Mouse (Mus musculus) heart, adult 8-10 months (tissue): ENCODE data around the gene Per2. TPM values are rescaled to one million over a fixed set of nuclear protein-coding genes. Genes with fewer than 3 reads are reported as not detected.

Experiments used
- DNase-seq: peaks from one replicate; pipeline ENCODE4 v3.0.0; 2022; ENCODE audit warnings: low spot score
- total RNA-seq, 4 experiments: library from RNA; stranded (reverse); gene quantifications; 2 replicates each; pipeline ENCODE4 v1.2.4; 2022

Gene Per2
- total RNA-seq, 4 experiments from 2014 or later, result 8.3 to 15.0 (median 13.5) TPM

- DNase-seq, result no peak
Observed at GRCm38 (mm10) chr1:91397927-91398259, 61.2 kb downstream of the Per2 start.

DNA sequence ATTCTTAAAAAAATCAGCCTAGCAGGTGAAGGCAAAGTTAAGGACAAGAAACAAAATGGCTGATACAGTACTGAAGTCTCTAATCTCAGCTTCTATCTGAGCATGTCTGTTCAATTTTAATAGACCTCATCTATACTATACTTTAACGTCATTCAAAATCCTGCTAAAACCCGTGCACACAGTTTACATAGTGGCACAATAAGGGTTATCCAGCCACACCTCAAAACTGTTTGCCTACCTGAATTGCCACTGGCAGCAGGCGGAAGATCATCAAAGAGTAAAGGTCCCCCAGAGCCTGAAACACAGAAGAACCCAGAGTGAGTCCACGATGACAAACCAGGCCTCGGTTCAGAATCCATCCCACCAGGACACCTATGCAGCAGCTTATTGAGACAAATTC lies 68.8 kb downstream of the Per2 start:
- DNase-seq, result no peak

- DNase-seq, result no peak
Observed at GRCm38 (mm10) chr1:91381091-91381471, 78.0 kb downstream of the Per2 start.

DNA sequence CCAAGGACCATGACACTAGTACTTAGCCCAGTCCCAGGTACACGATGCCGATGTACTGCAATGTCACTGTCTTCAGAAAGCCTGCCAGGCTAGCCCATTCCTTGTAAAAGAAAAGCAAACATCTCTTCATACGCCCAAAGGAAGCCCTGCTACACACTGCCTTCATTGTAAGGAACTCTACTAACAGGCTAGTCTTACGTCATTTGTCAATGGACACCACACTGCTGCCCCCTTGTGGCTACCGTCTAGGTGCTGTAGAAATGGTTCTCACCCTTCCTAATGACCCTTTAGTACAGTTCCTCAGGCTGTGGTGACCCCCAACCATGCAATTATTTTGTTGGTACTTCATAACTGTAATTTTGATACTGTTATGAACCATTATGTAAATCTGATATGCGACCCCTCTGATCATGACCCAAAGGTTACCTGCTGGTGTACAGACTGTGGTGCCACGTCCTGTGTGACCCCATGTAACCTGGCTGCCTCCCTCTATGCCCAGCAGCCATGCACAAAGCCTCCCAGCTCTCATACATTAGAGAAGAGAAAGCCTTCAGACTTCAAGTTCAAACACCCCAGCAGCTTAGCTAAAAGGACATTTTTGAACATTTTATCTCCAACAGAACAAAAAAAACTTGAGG lies 78.6 kb downstream of the Per2 start:
- DNase-seq, result peak; percentile 69

GRCm38 (mm10) chr1:91373414-91373835 lies 85.7 kb downstream of the Per2 start:
- no peak for DNase-seq

- DNase-seq, result no peak
Observed at GRCm38 (mm10) chr1:91370055-91370454, 89.1 kb downstream of the Per2 start.

GRCm38 (mm10) chr1:91369408-91369807 lies 89.7 kb downstream of the Per2 start:
- no peak for DNase-seq

DNA sequence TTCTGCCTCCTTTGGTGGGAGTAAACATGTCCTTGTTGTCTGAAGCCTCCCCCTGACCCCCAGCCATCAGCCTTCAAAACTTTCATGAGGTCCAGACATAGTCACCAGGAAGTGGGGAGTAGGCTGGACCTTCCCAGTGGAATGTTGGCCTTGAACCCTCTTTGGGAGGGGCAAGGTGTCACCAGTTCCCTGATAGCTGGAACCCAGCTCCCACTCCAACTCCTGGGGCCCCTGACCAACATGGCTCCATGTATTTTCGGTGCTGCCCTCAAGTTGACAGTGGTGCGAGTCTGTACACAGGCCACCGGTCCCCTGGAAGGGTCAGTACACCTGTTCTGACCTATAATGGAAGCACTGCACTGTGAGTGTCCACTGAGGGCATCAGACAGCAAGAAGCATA lies 91.8 kb downstream of the Per2 start:
- DNase-seq, result no peak

DNA sequence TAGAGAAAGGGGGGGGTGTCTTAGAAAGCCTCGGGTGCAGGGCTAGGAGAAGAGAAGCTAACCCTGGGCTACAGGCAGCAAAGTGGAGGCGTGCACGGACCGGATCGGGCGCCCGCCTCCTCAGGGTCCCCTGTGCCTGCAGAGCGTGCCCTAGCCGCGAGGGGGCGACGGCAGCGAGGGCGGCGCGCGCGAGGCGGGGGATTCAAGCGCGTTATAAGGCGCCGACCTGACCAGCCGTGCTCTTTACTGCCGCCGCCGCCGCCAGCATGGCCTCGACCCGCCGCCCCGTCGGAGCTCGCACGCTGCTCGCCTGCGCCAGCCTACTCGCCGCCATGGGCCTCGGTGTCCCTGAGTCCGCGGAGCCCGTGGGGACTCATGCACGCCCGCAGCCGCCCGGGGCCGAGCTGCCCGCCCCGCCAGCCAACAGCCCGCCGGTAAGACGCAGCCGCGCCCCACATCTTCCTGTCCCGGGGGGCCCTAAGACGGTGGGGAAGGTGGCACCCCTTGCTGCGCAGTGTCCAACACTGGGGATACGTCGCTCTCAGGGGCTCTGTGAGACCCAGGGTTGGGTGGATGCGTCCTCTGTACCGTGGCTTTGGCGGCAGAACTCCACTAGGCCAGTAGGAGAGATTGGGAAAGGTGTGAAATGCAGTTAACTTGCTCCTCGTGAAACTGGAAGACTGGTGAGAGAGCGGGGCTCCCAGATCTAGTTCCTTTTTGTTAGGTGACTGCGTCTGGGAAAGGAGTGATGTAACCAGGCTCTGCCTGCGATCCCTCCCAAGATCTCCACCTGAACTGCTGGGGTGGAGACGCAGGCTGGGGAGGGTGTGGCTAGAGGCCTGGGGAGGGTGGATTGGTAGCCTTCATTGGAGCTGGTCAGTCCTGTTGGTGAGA lies 92.7 kb downstream of the Per2 start, which contains the start of gene Erfe:
Gene Erfe (plus strand): TSS at position 216 of the 894 bp plus-strand sequence.
- peak; percentile 42 for DNase-seq

Other genes with a start within 250 kb of the Per2 start
- gene Ube2f, start 209.0 kb downstream of the Per2 start, total RNA-seq, result 10 to 100 TPM; 39.6 to 52.2 (median 45.2) TPM
- 10 to 100 TPM; 15.5 to 20.3 (median 19.3) TPM for gene Scly, start 161.0 kb downstream of the Per2 start, total RNA-seq
- not detected for gene Espnl, start 137.2 kb downstream of the Per2 start, total RNA-seq
- gene Klhl30, start 108.3 kb downstream of the Per2 start, total RNA-seq, result 10 to 100 TPM; 36.7 to 52.8 (median 42.5) TPM
- under 1 TPM in 1 of 4 experiments, not detected in 3; 0.09 TPM for gene Erfe, start 92.9 kb downstream of the Per2 start, total RNA-seq
- 10 to 100 TPM; 41.5 to 53.3 (median 44.4) TPM for gene Ilkap, start 60.5 kb downstream of the Per2 start, total RNA-seq
- gene Hes6, start 45.3 kb downstream of the Per2 start, total RNA-seq, result 10 to 100 TPM; 18.6 to 20.4 (median 20.0) TPM
- 1 to 10 TPM; 4.2 to 5.4 (median 4.9) TPM for gene Traf3ip1, start 35.3 kb upstream of the Per2 start, total RNA-seq
- 10 to 100 TPM; 17.3 to 27.2 (median 20.5) TPM for gene Asb1, start 81.2 kb upstream of the Per2 start, total RNA-seq